Mouse (Mus musculus): ENCODE measurements around the gene Shank3.

DNA sequence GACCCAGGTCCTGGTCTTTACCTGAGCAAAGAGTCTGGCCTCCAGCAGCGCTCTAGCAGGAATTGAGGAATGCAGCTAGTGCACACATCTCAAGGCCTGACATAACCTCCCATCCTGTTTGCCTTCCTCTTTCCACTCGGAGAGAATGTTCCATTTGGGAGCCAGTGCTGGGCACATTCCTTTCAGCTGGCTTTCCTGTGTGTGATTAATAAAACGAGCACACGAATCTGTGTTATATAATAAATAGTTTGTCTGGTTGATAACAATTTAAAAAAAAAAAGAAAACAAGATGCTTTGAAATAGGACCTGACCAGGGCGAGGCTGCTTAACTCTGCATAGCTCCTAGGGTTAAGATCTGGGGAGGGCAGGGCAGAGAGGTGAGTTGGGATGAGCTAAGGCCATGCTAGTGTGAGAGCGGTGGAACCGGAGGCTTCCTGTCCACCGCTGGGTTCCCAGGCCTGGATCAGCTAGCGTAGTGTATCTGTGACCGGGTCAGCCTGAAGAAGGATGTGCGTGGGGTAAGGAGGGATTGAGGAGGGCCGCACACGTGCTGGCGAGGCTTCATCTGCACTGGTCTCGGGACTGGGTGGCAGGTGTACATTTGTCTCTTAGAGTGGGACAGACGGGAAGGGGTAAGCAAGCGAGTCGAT, 28.9 kb downstream of the Shank3 start:
- no peak for TF ChIP-seq EP300 (IDR thresholded peaks at IDR 0.05; ENCODE audit: low read depth)
- no peak for TF ChIP-seq CTCF (IDR thresholded peaks at IDR 0.05; ENCODE audit: low read depth)
